Mouse (Mus musculus): ENCODE data around the gene Slc35a2.

Gene Slc35a2

GRCm38 (mm10) chrX:7926266-7926665, 42.4 kb downstream of the Slc35a2 start:
- Histone ChIP-seq H3K36me3 (ENCODE audit: control insufficient read depth, insufficient read depth, low read length, poor library complexity, severe bottlenecking) (no peaks in the 10 kb centered on the region), H3K27me3 (ENCODE audit: control insufficient read depth, insufficient read depth, low read length, poor library complexity, severe bottlenecking) (no peaks in the 10 kb centered on the region)
- DNase-seq (ENCODE audit: low read depth, low spot score) = no peak

- DNase-seq (ENCODE audit: low read depth, low spot score) = no peak
- Histone ChIP-seq H3K36me3 (ENCODE audit: control insufficient read depth, insufficient read depth, low read length, poor library complexity, severe bottlenecking) (no peaks in the 10 kb centered on the region), H3K27me3 (ENCODE audit: control insufficient read depth, insufficient read depth, low read length, poor library complexity, severe bottlenecking) (no peaks in the 10 kb centered on the region)
Measured at GRCm38 (mm10) chrX:7927116-7927515, 43.3 kb downstream of the Slc35a2 start.

GRCm38 (mm10) chrX:7928270-7928790, 44.5 kb downstream of the Slc35a2 start, which contains the start of gene Eras:
TSS of gene Eras (minus strand) at chrX:7928607.
- no peak for DNase-seq (ENCODE audit: low read depth, low spot score)

GRCm38 (mm10) chrX:7936874-7937273, 53.0 kb downstream of the Slc35a2 start:
- DNase-seq (ENCODE audit: low read depth, low spot score) = no peak
- Histone ChIP-seq H3K27me3 (ENCODE audit: control insufficient read depth, insufficient read depth, low read length, poor library complexity, severe bottlenecking) (no peaks in the 10 kb centered on the region), H3K36me3 (ENCODE audit: control insufficient read depth, insufficient read depth, low read length, poor library complexity, severe bottlenecking) (no peaks in the 10 kb centered on the region; the same call in 1 of the 2 replicates)

More at GRCm38 (mm10) chrX:7928270-7928790, 44.5 kb downstream of the Slc35a2 start, which contains the start of gene Eras:
- Histone ChIP-seq H3K27me3 (ENCODE audit: control insufficient read depth, insufficient read depth, low read length, poor library complexity, severe bottlenecking) (no peaks in the 10 kb centered on the region), H3K36me3 (ENCODE audit: control insufficient read depth, insufficient read depth, low read length, poor library complexity, severe bottlenecking) (no peaks in the 10 kb centered on the region)

- Histone ChIP-seq H3K27me3 (ENCODE audit: control insufficient read depth, insufficient read depth, low read length, poor library complexity, severe bottlenecking) (no peaks in the 10 kb centered on the region), H3K36me3 (ENCODE audit: control insufficient read depth, insufficient read depth, low read length, poor library complexity, severe bottlenecking) (no peaks in the 10 kb centered on the region; the same call in 1 of the 2 replicates)
- no peak for DNase-seq (ENCODE audit: low read depth, low spot score)
Measured at GRCm38 (mm10) chrX:7937667-7938066, 53.8 kb downstream of the Slc35a2 start.
